In genomic region chr11:102404161-102405010, GRCm38 (mm10) we compare ENCODE assay signal across 9 mouse cellular contexts. TPM values are rescaled to one million over a fixed set of nuclear protein-coding genes. Genes with fewer than 3 reads are reported as not detected.
DNase-seq lines count a peak whose midpoint lies in the region; ATAC-seq and TF ChIP-seq lines count a peak whose summit lies in the region.
"Had no signal": no experiment of that assay in that cellular context is flagged by ENCODE, and none has a peak within 500 bp of the region (broad histone marks: within the 10 kb centered on the region; RNA-seq: fewer than 3 reads in every experiment).

No protein-coding gene starts in this region.

- WGBS in hindbrain, embryonic 13.5 days: 70% methylated on average over 18 of the region's 18 CpGs
- WGBS in midbrain, embryonic 12.5 days: 82% methylated on average over 18 of the region's 18 CpGs
- 85% methylated on average over 18 of the region's 18 CpGs for WGBS in forebrain, postnatal 0 days

- no peaks in the 10 kb centered on the region for H3K9me3 ChIP-seq in hindbrain, embryonic 13.5 days
- H3K9me3 ChIP-seq in midbrain, embryonic 12.5 days: no peaks in the 10 kb centered on the region
- H3K9me3 ChIP-seq in forebrain, postnatal 0 days (ENCODE audit: low read length): no peaks in the 10 kb centered on the region

- peak; percentile 66 for DNase-seq in cerebellum, adult 11-12 months
- DNase-seq in kidney, adult 8-10 months: peak; percentile 58 to 73
- DNase-seq in kidney, postnatal 4 days: no peak
- no peak for DNase-seq in gastrocnemius, postnatal 4 days (ENCODE audit: low spot score in 2 of 2)
- DNase-seq in forebrain, postnatal 0 days: no peak
- DNase-seq: B cell, adult 2 months had no signal

- ATAC-seq in cerebellum, adult (ENCODE audit: insufficient number of reproducible peaks, low FRiP score, low TSS enrichment): no peak
- no peak for ATAC-seq in hindbrain, embryonic 13.5 days (ENCODE audit: low FRiP score)
- no peak for ATAC-seq in midbrain, embryonic 12.5 days (ENCODE audit: low FRiP score, low read depth)
- no peak for ATAC-seq in forebrain, postnatal 0 days

- peaks cover 55% of the 10 kb centered on the region for H3K36me3 ChIP-seq in hindbrain, embryonic 13.5 days
- H3K36me3 ChIP-seq in midbrain, embryonic 12.5 days: peaks cover 52% of the 10 kb centered on the region
- peaks cover 44% of the 10 kb centered on the region for H3K36me3 ChIP-seq in forebrain, postnatal 0 days (ENCODE audit: insufficient read depth)

- H3K4me3 ChIP-seq in hindbrain, embryonic 13.5 days: no peak overlapping the region; the same call in 1 of the 2 replicates
- H3K4me3 ChIP-seq in midbrain, embryonic 12.5 days: no peak overlapping the region
- no peak overlapping the region for H3K4me3 ChIP-seq in forebrain, postnatal 0 days (ENCODE audit: low read depth, low read length)

- TF ChIP-seq CTCF in forebrain, postnatal 0 days (IDR thresholded peaks at IDR 0.05; ENCODE audit: low read depth): no peak

- H3K27me3 ChIP-seq in hindbrain, embryonic 13.5 days: peaks cover 12% of the 10 kb centered on the region
- peaks cover 19% of the 10 kb centered on the region for H3K27me3 ChIP-seq in midbrain, embryonic 12.5 days
- no peaks in the 10 kb centered on the region for H3K27me3 ChIP-seq in forebrain, postnatal 0 days (ENCODE audit: insufficient read depth, low read length)

- H3K9ac ChIP-seq in hindbrain, embryonic 13.5 days: peak overlapping the region; percentile 93
- H3K9ac ChIP-seq in midbrain, embryonic 12.5 days (replicated peaks): peak overlapping the region; percentile 20; the same call in 1 of the 2 replicates
- H3K9ac ChIP-seq in forebrain, postnatal 0 days: no peak overlapping the region

- peaks cover 55% of the 10 kb centered on the region for H3K4me1 ChIP-seq in hindbrain, embryonic 13.5 days (replicated peaks)
- H3K4me1 ChIP-seq in midbrain, embryonic 12.5 days: peaks cover 44% of the 10 kb centered on the region
- H3K4me1 ChIP-seq in forebrain, postnatal 0 days (ENCODE audit: insufficient read depth): peaks cover 10% of the 10 kb centered on the region; the same call in 1 of the 2 replicates

- peak overlapping the region; percentile 23 for H3K4me2 ChIP-seq in hindbrain, embryonic 13.5 days
- 0 out of 2 replicates have a peak overlapping the region, but pooled peaks have one; percentile 3 for H3K4me2 ChIP-seq in midbrain, embryonic 12.5 days (replicated peaks)
- H3K4me2 ChIP-seq in forebrain, postnatal 0 days (ENCODE audit: low read depth): no peak overlapping the region

- 0 out of 2 replicates have a peak overlapping the region, but pooled peaks have one; percentile 30 for H3K27ac ChIP-seq in hindbrain, embryonic 13.5 days
- no peak overlapping the region for H3K27ac ChIP-seq in midbrain, embryonic 12.5 days (replicated peaks)
- H3K27ac ChIP-seq in forebrain, postnatal 0 days (ENCODE audit: low read depth, low read length): no peak overlapping the region

RNA-seq across cellular contexts. Expression of gene Slc25a39, which starts 3.4 kb away (rescaled TPM):
- polyA plus RNA-seq in hindbrain, embryonic 13.5 days (2015; fragmentation: Nextera tagmentation; extraction: Ambion mirVana): 139 and 147 TPM in 2 replicates
- 163 and 173 TPM in 2 replicates for polyA plus RNA-seq in midbrain, embryonic 12.5 days (2016; fragmentation: Nextera tagmentation; extraction: Ambion mirVana)
- total RNA-seq in gastrocnemius, postnatal 4 days (2021): 10 to 100 TPM; 54.5 to 66.3 TPM
- 96.3 and 114 TPM in 2 replicates for total RNA-seq in forebrain, postnatal 0 days (2014; rRNA removed)
- 120 and 129 TPM in 2 replicates for polyA plus RNA-seq in forebrain, postnatal 0 days (2015; fragmentation: Nextera tagmentation; extraction: Ambion mirVana)

RNA-seq across cellular contexts. Expression of gene Rundc3a, which starts 11.2 kb away (rescaled TPM):
- 135 and 144 TPM in 2 replicates for polyA plus RNA-seq in hindbrain, embryonic 13.5 days (2015; fragmentation: Nextera tagmentation; extraction: Ambion mirVana)
- 117 and 133 TPM in 2 replicates for polyA plus RNA-seq in midbrain, embryonic 12.5 days (2016; fragmentation: Nextera tagmentation; extraction: Ambion mirVana)
- 1 to 10 TPM; 1.3 to 1.4 TPM for total RNA-seq in gastrocnemius, postnatal 4 days (2021)
- 306 and 418 TPM in 2 replicates for total RNA-seq in forebrain, postnatal 0 days (2014; rRNA removed)
- 118 and 121 TPM in 2 replicates for polyA plus RNA-seq in forebrain, postnatal 0 days (2015; fragmentation: Nextera tagmentation; extraction: Ambion mirVana)

RNA-seq across cellular contexts. Expression of gene Grn, which starts 25.7 kb away (rescaled TPM):
- 76.5 and 77.3 TPM in 2 replicates for polyA plus RNA-seq in hindbrain, embryonic 13.5 days (2015; fragmentation: Nextera tagmentation; extraction: Ambion mirVana)
- 67.0 and 82.7 TPM in 2 replicates for polyA plus RNA-seq in midbrain, embryonic 12.5 days (2016; fragmentation: Nextera tagmentation; extraction: Ambion mirVana)
- 100 to 1,000 TPM; 129 to 130 TPM for total RNA-seq in gastrocnemius, postnatal 4 days (2021)
- total RNA-seq in forebrain, postnatal 0 days (2014; rRNA removed): 49.5 and 66.2 TPM in 2 replicates
- 72.3 and 86.6 TPM in 2 replicates for polyA plus RNA-seq in forebrain, postnatal 0 days (2015; fragmentation: Nextera tagmentation; extraction: Ambion mirVana)

RNA-seq across cellular contexts. Expression of gene Slc4a1, which starts 38.4 kb away (rescaled TPM):
- 4.4 and 5.0 TPM in 2 replicates for polyA plus RNA-seq in hindbrain, embryonic 13.5 days (2015; fragmentation: Nextera tagmentation; extraction: Ambion mirVana)
- 26.7 and 30.4 TPM in 2 replicates for polyA plus RNA-seq in midbrain, embryonic 12.5 days (2016; fragmentation: Nextera tagmentation; extraction: Ambion mirVana)
- 1 to 10 TPM; 2.5 to 7.2 TPM for total RNA-seq in gastrocnemius, postnatal 4 days (2021)
- 0.24 and 1.2 TPM in 2 replicates for total RNA-seq in forebrain, postnatal 0 days (2014; rRNA removed)
- polyA plus RNA-seq in forebrain, postnatal 0 days (2015; fragmentation: Nextera tagmentation; extraction: Ambion mirVana): 0.50 and 0.68 TPM in 2 replicates

RNA-seq across cellular contexts. Expression of gene Fam171a2, which starts 43.1 kb away (rescaled TPM):
- 15.9 and 17.1 TPM in 2 replicates for polyA plus RNA-seq in hindbrain, embryonic 13.5 days (2015; fragmentation: Nextera tagmentation; extraction: Ambion mirVana)
- polyA plus RNA-seq in midbrain, embryonic 12.5 days (2016; fragmentation: Nextera tagmentation; extraction: Ambion mirVana): 17.6 and 18.0 TPM in 2 replicates
- 10 to 100 TPM; 27.4 to 43.6 TPM for total RNA-seq in gastrocnemius, postnatal 4 days (2021)
- total RNA-seq in forebrain, postnatal 0 days (2014; rRNA removed): 351 and 361 TPM in 2 replicates
- 26.2 and 26.9 TPM in 2 replicates for polyA plus RNA-seq in forebrain, postnatal 0 days (2015; fragmentation: Nextera tagmentation; extraction: Ambion mirVana)

Comparison
In these comparisons a context has a peak if more than half of its experiments do, and no peak if none do; other contexts are left out.
1. DNase-seq: peak in cerebellum, adult 11-12 months (single experiment) and kidney, adult 8-10 months (2 of 2); none in kidney, postnatal 4 days (0 of 2), gastrocnemius, postnatal 4 days (0 of 2) and forebrain, postnatal 0 days (single experiment).